Mouse (Mus musculus): ENCODE data around the gene Clk4. TPM values are rescaled to one million over a fixed set of nuclear protein-coding genes. Genes with fewer than 3 reads are reported as not detected.

Gene Clk4
- polyA plus RNA-seq, 1 experiment from 2014 or later = 82.0 TPM

GRCm38 (mm10) chr11:51308306-51308705 is 46.8 kb downstream of the Clk4 start:
- H3K4me1 ChIP-seq (replicated peaks) = no peaks in the 10 kb centered on the region
- H3K9ac ChIP-seq = no peak overlapping the region
- no peak overlapping the region for H3K4me2 ChIP-seq
- ATAC-seq (ENCODE audit: insufficient number of reproducible peaks, low FRiP score) = no peak
- no peak overlapping the region for H3K27ac ChIP-seq (ENCODE audit: poor library complexity, severe bottlenecking)
- 40% methylated on average over 5 of the region's 5 CpGs for WGBS
- no peaks in the 10 kb centered on the region for H3K36me3 ChIP-seq
- H3K4me3 ChIP-seq = no peak overlapping the region
- H3K27me3 ChIP-seq (replicated peaks) = no peaks in the 10 kb centered on the region
- no peaks in the 10 kb centered on the region for H3K9me3 ChIP-seq (replicated peaks)

GRCm38 (mm10) chr11:51311846-51312245 is 50.3 kb downstream of the Clk4 start:
- H3K36me3 ChIP-seq = no peaks in the 10 kb centered on the region
- 81% methylated on average over 8 of the region's 8 CpGs for WGBS
- no peak for ATAC-seq (ENCODE audit: insufficient number of reproducible peaks, low FRiP score)
- no peak overlapping the region for H3K4me2 ChIP-seq
- H3K4me3 ChIP-seq = no peak overlapping the region
- no peaks in the 10 kb centered on the region for H3K9me3 ChIP-seq (replicated peaks)
- no peaks in the 10 kb centered on the region; the same call in 1 of the 2 replicates for H3K27me3 ChIP-seq (replicated peaks)
- no peak overlapping the region for H3K9ac ChIP-seq
- H3K27ac ChIP-seq (ENCODE audit: poor library complexity, severe bottlenecking) = no peak overlapping the region
- no peaks in the 10 kb centered on the region for H3K4me1 ChIP-seq (replicated peaks)

GRCm38 (mm10) chr11:51315991-51316810 is 54.7 kb downstream of the Clk4 start:
- Histone ChIP-seq H3K9me3 (replicated peaks) (peaks cover 2% of the 10 kb centered on the region), H3K4me2 (no peak overlapping the region), H3K4me1 (replicated peaks) (no peaks in the 10 kb centered on the region), H3K4me3 (no peak overlapping the region), H3K36me3 (no peaks in the 10 kb centered on the region), H3K27me3 (replicated peaks) (no peaks in the 10 kb centered on the region; the same call in 1 of the 2 replicates), H3K27ac (ENCODE audit: poor library complexity, severe bottlenecking) (no peak overlapping the region), H3K9ac (no peak overlapping the region)
- no peak for ATAC-seq (ENCODE audit: insufficient number of reproducible peaks, low FRiP score)
- 81% methylated on average over 7 of the region's 7 CpGs for WGBS

GRCm38 (mm10) chr11:51320609-51321008 is 59.1 kb downstream of the Clk4 start:
- peaks cover 5% of the 10 kb centered on the region for H3K9me3 ChIP-seq (replicated peaks)
- no peak overlapping the region for H3K4me3 ChIP-seq
- H3K4me2 ChIP-seq = no peak overlapping the region
- no peak overlapping the region for H3K9ac ChIP-seq
- ATAC-seq (ENCODE audit: insufficient number of reproducible peaks, low FRiP score) = no peak
- no peaks in the 10 kb centered on the region for H3K36me3 ChIP-seq
- H3K27ac ChIP-seq (ENCODE audit: poor library complexity, severe bottlenecking) = no peak overlapping the region
- H3K4me1 ChIP-seq (replicated peaks) = peaks cover 2% of the 10 kb centered on the region; the same call in 1 of the 2 replicates
- H3K27me3 ChIP-seq (replicated peaks) = no peaks in the 10 kb centered on the region

GRCm38 (mm10) chr11:51326908-51327307 is 65.4 kb downstream of the Clk4 start:
- Histone ChIP-seq H3K36me3 (no peaks in the 10 kb centered on the region), H3K9me3 (replicated peaks) (no peaks in the 10 kb centered on the region), H3K4me1 (replicated peaks) (peaks cover 3% of the 10 kb centered on the region), H3K27me3 (replicated peaks) (0 out of 2 replicates have a peak, but pooled peaks cover 6% of the 10 kb centered on the region), H3K9ac (no peak overlapping the region), H3K4me3 (no peak overlapping the region), H3K27ac (ENCODE audit: poor library complexity, severe bottlenecking) (no peak overlapping the region), H3K4me2 (no peak overlapping the region)
- WGBS = 64% methylated on average over 6 of the region's 6 CpGs
- no peak for ATAC-seq (ENCODE audit: insufficient number of reproducible peaks, low FRiP score)

- no peak overlapping the region for H3K9ac ChIP-seq
- no peak overlapping the region for H3K4me3 ChIP-seq
- H3K27ac ChIP-seq (ENCODE audit: poor library complexity, severe bottlenecking) = no peak overlapping the region
- WGBS = 67% methylated on average over 12 of the region's 12 CpGs
- H3K9me3 ChIP-seq (replicated peaks) = 0 out of 2 replicates have a peak, but pooled peaks cover 2% of the 10 kb centered on the region
- H3K4me1 ChIP-seq (replicated peaks) = peaks cover 3% of the 10 kb centered on the region
- ATAC-seq (ENCODE audit: insufficient number of reproducible peaks, low FRiP score) = no peak
- H3K36me3 ChIP-seq = no peaks in the 10 kb centered on the region
- no peak overlapping the region for H3K4me2 ChIP-seq
- 0 out of 2 replicates have a peak, but pooled peaks cover 6% of the 10 kb centered on the region for H3K27me3 ChIP-seq (replicated peaks)
Measured at GRCm38 (mm10) chr11:51328387-51328942, 66.9 kb downstream of the Clk4 start.

GRCm38 (mm10) chr11:51329837-51330714 is 68.5 kb downstream of the Clk4 start:
- 0 out of 2 replicates have a peak, but pooled peaks cover 2% of the 10 kb centered on the region for H3K9me3 ChIP-seq (replicated peaks)
- 0 out of 2 replicates have a peak, but pooled peaks cover 6% of the 10 kb centered on the region for H3K27me3 ChIP-seq (replicated peaks)
- no peaks in the 10 kb centered on the region for H3K36me3 ChIP-seq
- H3K4me1 ChIP-seq (replicated peaks) = peaks cover 3% of the 10 kb centered on the region
- no peak for ATAC-seq (ENCODE audit: insufficient number of reproducible peaks, low FRiP score)
- 72% methylated on average over 11 of the region's 11 CpGs for WGBS
- H3K4me2 ChIP-seq = no peak overlapping the region
- no peak overlapping the region for H3K9ac ChIP-seq
- H3K4me3 ChIP-seq = no peak overlapping the region
- no peak overlapping the region for H3K27ac ChIP-seq (ENCODE audit: poor library complexity, severe bottlenecking)

Other genes starting within 250 kb of the Clk4 start
- gene Olfr54, start 247.5 kb upstream of the Clk4 start, polyA plus RNA-seq (2016; fragmentation: Nextera tagmentation; extraction: Ambion mirVana) = not detected in 2 replicates
- gene Olfr1375, start 213.6 kb upstream of the Clk4 start, polyA plus RNA-seq (2016; fragmentation: Nextera tagmentation; extraction: Ambion mirVana) = not detected in 2 replicates
- gene Zfp354a, start 202.5 kb upstream of the Clk4 start, polyA plus RNA-seq (2016; fragmentation: Nextera tagmentation; extraction: Ambion mirVana) = 5.4 and 6.4 TPM in 2 replicates
- not detected in 2 replicates for gene Gm12569, start 41.3 kb upstream of the Clk4 start, polyA plus RNA-seq (2016; fragmentation: Nextera tagmentation; extraction: Ambion mirVana)
- 0.47 TPM in 1 of 2 replicates, not detected in the other for gene BC049762, start 1.3 kb downstream of the Clk4 start, polyA plus RNA-seq (2016; fragmentation: Nextera tagmentation; extraction: Ambion mirVana)
- gene Col23a1, start 28.2 kb downstream of the Clk4 start, polyA plus RNA-seq (2016; fragmentation: Nextera tagmentation; extraction: Ambion mirVana) = 16.4 and 18.9 TPM in 2 replicates